Mouse (Mus musculus) olfactory bulb, adult 2 months (tissue): Measurements from ENCODE around the gene Ppp4r3a. TPM values are rescaled to one million over a fixed set of nuclear protein-coding genes. Genes with fewer than 3 reads are reported as not detected.

ENCODE experiments used
- H3K27ac ChIP-seq: fragments of 200-500 bp; 2 replicates; pipeline ENCODE4 v1.5.1; 2012; ENCODE audit warnings: low read depth, low read length; ENCODE audit not compliant: insufficient read depth
- H3K4me1 ChIP-seq: fragments of 200-500 bp; 2 replicates; pipeline ENCODE4 v1.6.1; 2012; ENCODE audit warnings: low read length; ENCODE audit not compliant: control insufficient read depth, insufficient read depth
- H3K4me3 ChIP-seq: fragments of 200-500 bp; 2 replicates; pipeline ENCODE4 v1.5.1; 2012; ENCODE audit warnings: mild to moderate bottlenecking, low read depth, low read length, moderate library complexity; ENCODE audit not compliant: insufficient read depth
- CTCF ChIP-seq: fragments of 200-500 bp; IDR thresholded peaks from 2 replicates; pipeline ENCODE4 v1.5.1; 2012; ENCODE audit warnings: low read depth, mild to moderate bottlenecking, low read length, moderate library complexity; ENCODE audit not compliant: insufficient read depth
- POLR2A ChIP-seq: fragments of 200-500 bp; IDR thresholded peaks from 2 replicates; pipeline ENCODE4 v1.6.1; 2012; ENCODE audit warnings: mild to moderate bottlenecking, low read depth, low read length, moderate library complexity; ENCODE audit not compliant: insufficient read depth
- WGBS: fragments of 180-500 bp; shearing (Covaris S2); methylation state at CpG from one replicate; pipeline ENCODE4 v1.1.7; 2018; 5-methylcytosine and 5-hydroxymethylcytosine counted together
- polyA plus RNA-seq: library from polyadenylated mRNA; stranded (reverse); fragments of >200 nt; gene quantifications from 2 replicates; pipeline ENCODE4 v1.2.4, GENCODE M21; 2012; ENCODE audit warnings: low replicate concordance; ENCODE audit not compliant: missing spikeins, insufficient read depth, insufficient read length

The Ppp4r3a gene
- polyA plus RNA-seq, 1 experiment, result not detected

- no peak overlapping the region for H3K27ac ChIP-seq
- 87% methylated on average over 4 of the region's 4 CpGs for WGBS
- no peak overlapping the region for H3K4me3 ChIP-seq
- TF ChIP-seq POLR2A (no peak), CTCF (no peak)
- H3K4me1 ChIP-seq, result peaks cover 41% of the 10 kb centered on the region
Observed at GRCm38 (mm10) chr12:101009225-101009624, 74.3 kb downstream of the Ppp4r3a start.

GRCm38 (mm10) chr12:101008648-101009047 is 74.9 kb downstream of the Ppp4r3a start:
- Histone ChIP-seq H3K27ac (no peak overlapping the region), H3K4me3 (no peak overlapping the region), H3K4me1 (peaks cover 36% of the 10 kb centered on the region)
- 69% methylated on average over 4 of the region's 4 CpGs for WGBS
- TF ChIP-seq CTCF (no peak), POLR2A (no peak)

- no peak overlapping the region for H3K4me3 ChIP-seq
- 29% methylated on average over 10 of the region's 10 CpGs for WGBS
- H3K27ac ChIP-seq, result 0 out of 2 replicates have a peak overlapping the region, but pooled peaks have one; percentile 22
- peaks cover 36% of the 10 kb centered on the region for H3K4me1 ChIP-seq
- TF ChIP-seq CTCF, result no peak
- TF ChIP-seq POLR2A, result no peak
Observed at GRCm38 (mm10) chr12:101007968-101008481, 75.5 kb downstream of the Ppp4r3a start.

GRCm38 (mm10) chr12:101007427-101007826 is 76.1 kb downstream of the Ppp4r3a start:
- Histone ChIP-seq H3K4me1 (peaks cover 31% of the 10 kb centered on the region), H3K27ac (0 out of 2 replicates have a peak overlapping the region, but pooled peaks have one; percentile 22), H3K4me3 (no peak overlapping the region)
- 91% methylated on average over 9 of the region's 9 CpGs for WGBS
- TF ChIP-seq POLR2A (no peak), CTCF (no peak)

- 68% methylated on average over 12 of the region's 12 CpGs for WGBS
- TF ChIP-seq POLR2A (no peak), CTCF (no peak)
- no peak overlapping the region for H3K27ac ChIP-seq
- no peak overlapping the region for H3K4me3 ChIP-seq
- peaks cover 28% of the 10 kb centered on the region for H3K4me1 ChIP-seq
Observed at GRCm38 (mm10) chr12:101005665-101006420, 77.7 kb downstream of the Ppp4r3a start.

- H3K4me3 ChIP-seq, result no peak overlapping the region
- peaks cover 24% of the 10 kb centered on the region for H3K4me1 ChIP-seq
- H3K27ac ChIP-seq, result no peak overlapping the region
- WGBS, result 80% methylated on average over 5 of the region's 5 CpGs
- TF ChIP-seq CTCF (no peak), POLR2A (no peak)
Observed at GRCm38 (mm10) chr12:101004982-101005381, 78.5 kb downstream of the Ppp4r3a start.

- Histone ChIP-seq H3K4me3 (no peak overlapping the region), H3K27ac (no peak overlapping the region), H3K4me1 (peaks cover 27% of the 10 kb centered on the region)
- TF ChIP-seq POLR2A, result no peak
- no peak for TF ChIP-seq CTCF
- WGBS, result 88% methylated on average over 4 of the region's 4 CpGs
Observed at GRCm38 (mm10) chr12:101002801-101003513, 80.5 kb downstream of the Ppp4r3a start.

GRCm38 (mm10) chr12:100999061-100999954 is 84.2 kb downstream of the Ppp4r3a start:
- 65% methylated on average over 7 of the region's 7 CpGs for WGBS
- Histone ChIP-seq H3K4me3 (no peak overlapping the region), H3K4me1 (peaks cover 32% of the 10 kb centered on the region), H3K27ac (no peak overlapping the region)
- TF ChIP-seq CTCF (no peak), POLR2A (no peak)

- 74% methylated on average over 8 of the region's 8 CpGs for WGBS
- no peak overlapping the region for H3K4me3 ChIP-seq
Observed at GRCm38 (mm10) chr12:100998564-100998962, 84.9 kb downstream of the Ppp4r3a start.

More at GRCm38 (mm10) chr12:100998564-100998962, 84.9 kb downstream of the Ppp4r3a start:
- Histone ChIP-seq H3K27ac (no peak overlapping the region), H3K4me1 (peaks cover 32% of the 10 kb centered on the region)
- TF ChIP-seq CTCF, result no peak
- TF ChIP-seq POLR2A, result no peak
